Mouse (Mus musculus) heart, embryonic 13.5 days (tissue): Measurements from ENCODE around the gene Spata21. TPM values are rescaled to one million over a fixed set of nuclear protein-coding genes. Genes with fewer than 3 reads are reported as not detected.
"Not testable (repeated sequence)": the region's sequence is repeated elsewhere in the genome, so short reads cannot be mapped to it uniquely, and the experiment has no call there.

Experiments used
- ATAC-seq: fragments of 200-750 bp; cut with Nextera tagmentation; 2 replicates; pipeline ENCODE4 v1.8.0; 2017; ENCODE audit warnings: moderate TSS enrichment; ENCODE audit not compliant: insufficient number of reproducible peaks, low FRiP score, low TSS enrichment; ENCODE audit errors: extremely low read depth
- H3K27ac ChIP-seq: fragments of 300-500 bp; sonication (generic); replicated peaks from 2 replicates; pipeline ENCODE4 v1.5.1; 2015; ENCODE audit warnings: moderate library complexity, mild to moderate bottlenecking, inconsistent platforms
- H3K27me3 ChIP-seq: fragments of 300-500 bp; sonication (generic); replicated peaks from 2 replicates; pipeline ENCODE4 v1.6.1; 2015; ENCODE audit warnings: mild to moderate bottlenecking, inconsistent platforms
- H3K36me3 ChIP-seq: fragments of 300-500 bp; sonication (generic); 2 replicates; pipeline ENCODE4 v1.6.1; 2015; ENCODE audit warnings: mild to moderate bottlenecking, inconsistent platforms
- H3K4me1 ChIP-seq: fragments of 300-500 bp; sonication (generic); 2 replicates; pipeline ENCODE4 v1.6.1; 2015; ENCODE audit warnings: inconsistent platforms
- H3K4me2 ChIP-seq: fragments of 300-500 bp; sonication (generic); 2 replicates; pipeline ENCODE4 v1.6.1; 2015; ENCODE audit warnings: inconsistent platforms, mild to moderate bottlenecking, moderate library complexity
- H3K4me3 ChIP-seq: fragments of 300-500 bp; sonication (generic); 2 replicates; pipeline ENCODE4 v1.5.1; 2015; ENCODE audit warnings: moderate library complexity, mild to moderate bottlenecking, inconsistent platforms
- H3K9ac ChIP-seq: fragments of 300-500 bp; sonication (generic); 2 replicates; pipeline ENCODE4 v1.6.1; 2015; ENCODE audit warnings: inconsistent platforms, mild to moderate bottlenecking, moderate library complexity
- H3K9me3 ChIP-seq: fragments of 300-500 bp; sonication (generic); 2 replicates; pipeline ENCODE4 v1.6.1; 2016; ENCODE audit warnings: inconsistent platforms
- WGBS: fragments of 180-500 bp; shearing (Covaris S2); methylation state at CpG from one replicate; pipeline ENCODE4 v1.1.7; 2015; ENCODE audit warnings: mixed read lengths; 5-methylcytosine and 5-hydroxymethylcytosine counted together
- polyA plus RNA-seq: library from polyadenylated mRNA; unstranded; fragments of >200 nt; fragmentation: Nextera tagmentation; extraction: Ambion mirVana; gene quantifications from 2 replicates; pipeline ENCODE4 v1.2.1, GENCODE M21; 2015

The Spata21 gene
- polyA plus RNA-seq, 1 experiment from 2014 or later = not detected

DNA sequence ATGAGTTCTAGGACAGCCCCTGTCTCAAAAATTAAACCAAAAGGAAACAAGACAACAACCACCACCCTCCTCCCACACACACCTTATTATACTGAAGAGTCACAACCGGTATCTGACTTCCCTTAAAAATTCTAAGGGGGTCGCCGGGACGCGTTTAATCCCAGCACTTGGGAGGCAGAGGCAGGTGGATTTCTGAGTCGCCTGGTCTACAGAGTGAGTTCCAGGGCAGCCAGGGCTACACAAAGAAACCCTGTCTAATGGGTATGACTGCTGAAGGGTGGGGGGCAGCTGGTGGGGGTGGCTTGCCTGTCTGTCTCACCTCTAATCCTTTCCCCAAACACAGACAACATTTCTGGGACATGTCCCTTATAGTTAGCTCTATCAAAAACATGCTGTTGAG is 52.8 kb downstream of the Spata21 start:
- H3K4me1 ChIP-seq = peaks cover 34% of the 10 kb centered on the region
- H3K9ac ChIP-seq = no peak overlapping the region
- H3K9me3 ChIP-seq = no peaks in the 10 kb centered on the region
- no peak overlapping the region for H3K4me2 ChIP-seq
- no peak overlapping the region for H3K4me3 ChIP-seq
- H3K36me3 ChIP-seq = no peaks in the 10 kb centered on the region
- H3K27ac ChIP-seq = no peak overlapping the region
- H3K27me3 ChIP-seq = no peaks in the 10 kb centered on the region; the same call in 1 of the 2 replicates
- no peak for ATAC-seq
- 88% methylated on average over 6 of the region's 6 CpGs for whole genome bisulfite sequencing

DNA sequence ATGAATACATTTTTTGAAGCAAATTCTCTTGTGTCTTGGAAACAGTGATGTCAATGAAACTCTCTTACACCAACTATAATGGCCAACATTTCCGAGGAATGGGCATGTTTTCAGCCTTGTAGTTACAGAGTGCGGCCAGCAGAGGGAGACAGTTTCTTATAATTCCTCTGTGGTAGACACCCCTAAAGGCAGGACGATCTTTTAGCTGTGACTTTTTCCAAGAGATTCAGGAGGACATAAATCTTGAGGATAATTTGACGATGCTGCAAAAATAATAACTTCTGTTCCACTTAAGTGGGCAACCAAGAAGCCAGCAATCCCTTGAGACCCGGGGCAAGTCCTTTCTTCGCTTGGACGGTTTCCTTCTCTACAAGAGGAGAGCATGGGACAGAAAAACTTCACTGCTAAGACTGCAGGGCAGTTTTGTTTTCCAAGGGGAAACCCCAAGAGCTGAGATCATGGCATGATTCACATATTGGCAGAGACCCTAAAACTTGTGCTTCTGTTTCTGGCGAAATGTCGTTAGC is 54.2 kb downstream of the Spata21 start:
- no peaks in the 10 kb centered on the region for H3K9me3 ChIP-seq
- peak overlapping the region; percentile 59 for H3K4me2 ChIP-seq
- H3K9ac ChIP-seq = peak overlapping the region; percentile 67
- peaks cover 30% of the 10 kb centered on the region for H3K4me1 ChIP-seq
- 0 out of 2 replicates have a peak overlapping the region, but pooled peaks have one; percentile 8 for H3K4me3 ChIP-seq
- H3K27ac ChIP-seq = no peak overlapping the region
- 25% methylated on average over 9 of the region's 9 CpGs for WGBS
- ATAC-seq = no peak
- H3K27me3 ChIP-seq = no peaks in the 10 kb centered on the region; the same call in 1 of the 2 replicates
- H3K36me3 ChIP-seq = no peaks in the 10 kb centered on the region

DNA sequence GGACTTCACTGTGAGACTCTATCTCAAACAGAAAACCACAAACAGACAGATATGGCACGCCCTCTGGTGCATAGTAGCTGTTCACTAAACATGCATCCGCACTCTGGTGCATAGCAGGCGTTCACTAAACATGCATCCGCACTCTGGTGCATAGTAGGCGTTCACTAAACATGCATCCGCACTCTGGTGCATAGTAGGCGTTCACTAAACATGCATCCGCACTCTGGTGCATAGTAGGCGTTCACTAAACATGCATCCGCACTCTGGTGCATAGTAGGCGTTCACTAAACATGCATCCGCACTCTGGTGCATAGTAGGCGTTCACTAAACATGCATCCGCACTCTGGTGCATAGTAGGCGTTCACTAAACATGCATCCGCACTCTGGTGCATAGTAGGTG is 57.0 kb downstream of the Spata21 start:
- H3K27me3 ChIP-seq, ATAC-seq, H3K9me3 ChIP-seq, H3K27ac ChIP-seq, H3K9ac ChIP-seq, H3K36me3 ChIP-seq, H3K4me3 ChIP-seq, H3K4me2 ChIP-seq: not testable (repeated sequence)
- peaks cover 32% of the 10 kb centered on the region for H3K4me1 ChIP-seq
- WGBS = 83% methylated on average over 10 of the region's 16 CpGs

- Histone ChIP-seq H3K9me3 (no peaks in the 10 kb centered on the region), H3K27ac (peak overlapping the region; percentile 93), H3K36me3 (no peaks in the 10 kb centered on the region), H3K4me1 (peaks cover 33% of the 10 kb centered on the region), H3K4me2 (peak overlapping the region; percentile 95), H3K9ac (peak overlapping the region; percentile 99; the same call in 1 of the 2 replicates), H3K27me3 (no peaks in the 10 kb centered on the region; the same call in 1 of the 2 replicates), H3K4me3 (no peak overlapping the region)
- WGBS = 91% methylated on average over 6 of the region's 6 CpGs
- ATAC-seq = no peak
Observed at GRCm38 (mm10) chr4:141146491-141147033, 58.4 kb downstream of the Spata21 start.

GRCm38 (mm10) chr4:141147112-141148008 is 59.2 kb downstream of the Spata21 start, which contains the start of gene Fbxo42:
Fbxo42 (plus strand) TSS chr4:141147913.
- Histone ChIP-seq H3K27ac (peak within 1 kb of the TSS; percentile 93), H3K4me2 (peak within 1 kb of the TSS; percentile 95), H3K9ac (peak within 1 kb of the TSS; percentile 99), H3K4me3 (peak within 1 kb of the TSS; percentile 100), H3K4me1 (peaks cover 39% of the 10 kb centered on the region), H3K9me3 (no peaks in the 10 kb centered on the region), H3K36me3 (no peaks in the 10 kb centered on the region), H3K27me3 (no peaks in the 10 kb centered on the region; the same call in 1 of the 2 replicates)
- ATAC-seq = peak; percentile 84
- 11% methylated on average over 36 of the region's 58 CpGs for WGBS

DNA sequence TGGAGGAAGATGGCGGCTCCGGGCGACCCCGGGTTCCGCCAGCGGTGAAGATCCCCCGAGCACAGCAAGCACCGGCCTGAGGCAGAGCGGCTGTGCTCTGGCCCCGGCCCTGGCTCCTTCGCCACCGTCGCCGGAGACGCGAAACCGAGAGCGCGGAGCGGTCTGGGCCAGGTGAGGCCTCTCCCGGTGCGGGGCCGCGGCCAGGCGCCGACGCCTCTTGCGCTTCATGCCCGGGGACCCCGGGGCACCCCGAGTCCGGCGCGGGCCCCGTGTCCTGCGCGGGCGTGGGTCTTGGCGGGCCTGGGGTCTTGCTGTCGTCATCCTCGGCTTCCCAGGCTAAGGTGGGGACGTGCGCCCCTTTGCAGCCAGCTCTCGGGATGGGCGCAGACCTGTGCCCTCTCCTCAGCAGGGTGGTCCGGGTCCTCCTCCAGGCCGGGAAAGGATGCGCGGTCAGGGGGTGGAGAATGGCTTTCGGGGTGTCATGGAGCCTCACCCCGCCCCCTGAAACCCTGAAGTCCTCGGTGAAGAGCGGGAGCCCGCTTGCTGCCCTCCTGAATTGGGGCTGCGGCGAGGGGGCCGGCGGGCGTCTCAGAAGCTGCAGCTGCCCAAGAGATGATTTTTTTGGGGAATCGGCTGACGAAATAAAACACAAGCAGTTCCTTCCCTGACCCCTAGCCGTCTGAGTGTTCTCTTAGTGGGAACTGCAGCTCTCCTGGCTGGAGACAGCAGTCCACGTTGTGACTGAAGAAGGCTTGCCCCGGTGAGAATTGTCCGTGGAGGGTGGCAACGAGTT is 60.1 kb downstream of the Spata21 start:
- Histone ChIP-seq H3K4me3 (peak overlapping the region; percentile 100), H3K4me1 (peaks cover 38% of the 10 kb centered on the region), H3K9me3 (no peaks in the 10 kb centered on the region), H3K27ac (peak overlapping the region; percentile 93), H3K4me2 (peak overlapping the region; percentile 95), H3K27me3 (no peaks in the 10 kb centered on the region; the same call in 1 of the 2 replicates), H3K36me3 (no peaks in the 10 kb centered on the region), H3K9ac (peak overlapping the region; percentile 99)
- peak; percentile 40 for ATAC-seq
- WGBS = under 1% methylated on average over 66 of the region's 66 CpGs

- Histone ChIP-seq H3K9me3 (no peaks in the 10 kb centered on the region), H3K9ac (peak overlapping the region; percentile 99), H3K27ac (no peak overlapping the region), H3K4me3 (peak overlapping the region; percentile 100), H3K4me2 (peak overlapping the region; percentile 95), H3K4me1 (peaks cover 40% of the 10 kb centered on the region), H3K36me3 (no peaks in the 10 kb centered on the region), H3K27me3 (no peaks in the 10 kb centered on the region; the same call in 1 of the 2 replicates)
- no peak for ATAC-seq
- WGBS = 36% methylated on average over 7 of the region's 7 CpGs
Observed at GRCm38 (mm10) chr4:141149116-141149515, 61.0 kb downstream of the Spata21 start.

GRCm38 (mm10) chr4:141157485-141157884 is 69.4 kb downstream of the Spata21 start:
- no peak overlapping the region for H3K9ac ChIP-seq

GRCm38 (mm10) chr4:141158609-141159008 is 70.5 kb downstream of the Spata21 start:
- no peaks in the 10 kb centered on the region for H3K9me3 ChIP-seq
- WGBS = 68% methylated on average over 2 of the region's 2 CpGs
- no peak overlapping the region for H3K4me2 ChIP-seq
- H3K9ac ChIP-seq = peak overlapping the region; percentile 48
- H3K27me3 ChIP-seq = no peaks in the 10 kb centered on the region
- ATAC-seq = no peak
- no peak overlapping the region for H3K4me3 ChIP-seq
- H3K4me1 ChIP-seq = peaks cover 52% of the 10 kb centered on the region
- 0 out of 2 replicates have a peak overlapping the region, but pooled peaks have one; percentile 15 for H3K27ac ChIP-seq
- H3K36me3 ChIP-seq = no peaks in the 10 kb centered on the region

More at GRCm38 (mm10) chr4:141157485-141157884, 69.4 kb downstream of the Spata21 start:
- WGBS = 72% methylated on average over 4 of the region's 4 CpGs
- no peak overlapping the region for H3K4me2 ChIP-seq
- no peaks in the 10 kb centered on the region for H3K27me3 ChIP-seq
- no peak overlapping the region for H3K4me3 ChIP-seq
- ATAC-seq = no peak
- H3K27ac ChIP-seq = no peak overlapping the region
- H3K9me3 ChIP-seq = no peaks in the 10 kb centered on the region
- peaks cover 52% of the 10 kb centered on the region for H3K4me1 ChIP-seq
- no peaks in the 10 kb centered on the region for H3K36me3 ChIP-seq

- Histone ChIP-seq H3K4me3 (no peak overlapping the region), H3K36me3 (peaks cover 3% of the 10 kb centered on the region; the same call in 1 of the 2 replicates), H3K9me3 (no peaks in the 10 kb centered on the region), H3K4me1 (peaks cover 50% of the 10 kb centered on the region), H3K27me3 (no peaks in the 10 kb centered on the region), H3K4me2 (no peak overlapping the region), H3K9ac (peak overlapping the region; percentile 48), H3K27ac (peak overlapping the region; percentile 15; the same call in 1 of the 2 replicates)
- no peak for ATAC-seq
- WGBS = 34% methylated on average over 11 of the region's 11 CpGs
Observed at GRCm38 (mm10) chr4:141159093-141159492, 71.0 kb downstream of the Spata21 start.
